Mouse (Mus musculus): ENCODE measurements around the gene Ogfrl1. TPM values are rescaled to one million over a fixed set of nuclear protein-coding genes. Genes with fewer than 3 reads are reported as not detected.
"Not testable (repeated sequence)": the region's sequence is repeated elsewhere in the genome, so short reads cannot be mapped to it uniquely, and the experiment has no call there.

The Ogfrl1 gene
- polyA plus RNA-seq (2015; fragmentation: Nextera tagmentation; extraction: Ambion mirVana) = 14.6 and 16.1 TPM in 2 replicates

- ATAC-seq (replicated peaks; ENCODE audit: low FRiP score) = no peak
- WGBS = 85% methylated on average over 4 of the region's 4 CpGs
Measured at GRCm38 (mm10) chr1:23397623-23398022, at the start of gene Ogfrl1. Ogfrl1 (minus strand) TSS chr1:23397772.

DNA sequence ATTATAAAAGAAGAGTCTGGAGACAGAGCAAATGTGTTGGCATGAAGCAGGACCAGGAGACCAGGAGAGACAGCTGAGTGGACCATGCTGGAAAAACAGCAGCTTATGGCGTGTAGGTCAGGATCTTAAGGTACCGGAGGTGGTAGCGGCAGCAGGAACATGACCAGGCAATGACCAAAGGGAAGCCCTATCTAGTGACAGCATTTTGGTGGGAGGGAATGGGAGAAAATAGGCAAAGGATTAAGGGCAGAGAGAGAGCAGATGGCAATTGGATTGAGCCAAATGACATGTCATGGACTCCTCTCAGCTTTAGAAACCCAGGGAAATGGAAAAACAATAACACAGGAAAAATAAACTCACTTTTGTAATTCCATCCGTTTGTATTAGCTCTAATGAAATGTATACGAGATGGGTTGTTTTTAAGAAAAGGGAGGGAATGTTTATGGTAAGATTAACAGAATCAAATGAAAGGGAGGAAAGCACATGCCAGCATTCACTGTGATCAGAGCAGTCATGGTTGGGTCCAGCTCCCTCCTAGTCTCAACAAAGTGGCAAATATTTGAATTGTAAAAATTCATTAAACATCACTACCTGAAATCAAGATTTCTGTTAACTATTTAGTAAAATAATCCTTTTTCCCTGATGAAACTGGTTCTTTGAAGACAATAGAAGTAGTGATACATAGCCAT lies 48.3 kb upstream of the Ogfrl1 start:
- 53% methylated on average over 5 of the region's 5 CpGs for WGBS
- ATAC-seq (replicated peaks; ENCODE audit: low FRiP score) = 0 out of 2 replicates have a peak, but pooled peaks have one; percentile 33
- Histone ChIP-seq H3K4me3 (replicated peaks) (no peak overlapping the region), H3K27ac (no peak overlapping the region), H3K9me3 (replicated peaks) (no peaks in the 10 kb centered on the region), H3K9ac (no peak overlapping the region), H3K4me1 (0 out of 2 replicates have a peak, but pooled peaks cover 3% of the 10 kb centered on the region), H3K36me3 (no peaks in the 10 kb centered on the region), H3K27me3 (no peaks in the 10 kb centered on the region), H3K4me2 (no peak overlapping the region)

More at GRCm38 (mm10) chr1:23397623-23398022, at the start of gene Ogfrl1:
- Histone ChIP-seq H3K27ac (no peak within 1 kb of the TSS), H3K4me3 (replicated peaks) (no peak within 1 kb of the TSS), H3K4me2 (no peak within 1 kb of the TSS), H3K9me3 (replicated peaks) (no peaks in the 10 kb centered on the region), H3K4me1 (no peaks in the 10 kb centered on the region), H3K36me3 (no peaks in the 10 kb centered on the region), H3K9ac (no peak within 1 kb of the TSS), H3K27me3 (no peaks in the 10 kb centered on the region)

DNA sequence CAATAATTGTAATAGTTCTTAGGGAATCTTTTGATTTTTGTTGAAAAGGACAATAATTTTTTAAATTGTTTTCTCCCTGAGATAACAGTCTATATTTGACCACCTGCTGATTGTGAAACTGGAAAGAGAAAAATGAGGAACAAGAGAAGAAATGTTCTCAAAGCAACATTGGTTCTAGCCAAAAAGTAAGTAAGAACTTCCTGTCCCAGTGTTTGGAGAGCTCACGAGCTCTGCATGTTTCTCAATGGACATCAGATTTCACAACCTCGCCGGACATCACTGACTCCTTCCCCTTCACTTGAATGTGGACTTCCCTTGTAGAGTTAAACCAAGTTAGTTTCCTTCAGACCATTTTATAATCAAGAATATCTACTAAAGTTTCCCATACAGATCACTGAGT lies 36.0 kb upstream of the Ogfrl1 start:
- H3K27me3 ChIP-seq = no peaks in the 10 kb centered on the region
- no peaks in the 10 kb centered on the region for H3K36me3 ChIP-seq
- no peaks in the 10 kb centered on the region for H3K9me3 ChIP-seq (replicated peaks)
- H3K4me1 ChIP-seq = no peaks in the 10 kb centered on the region
- 73% methylated on average over 3 of the region's 3 CpGs for WGBS
- no peak overlapping the region for H3K4me3 ChIP-seq (replicated peaks)
- H3K27ac ChIP-seq = no peak overlapping the region
- no peak for ATAC-seq (replicated peaks; ENCODE audit: low FRiP score)
- no peak overlapping the region for H3K9ac ChIP-seq
- no peak overlapping the region for H3K4me2 ChIP-seq

DNA sequence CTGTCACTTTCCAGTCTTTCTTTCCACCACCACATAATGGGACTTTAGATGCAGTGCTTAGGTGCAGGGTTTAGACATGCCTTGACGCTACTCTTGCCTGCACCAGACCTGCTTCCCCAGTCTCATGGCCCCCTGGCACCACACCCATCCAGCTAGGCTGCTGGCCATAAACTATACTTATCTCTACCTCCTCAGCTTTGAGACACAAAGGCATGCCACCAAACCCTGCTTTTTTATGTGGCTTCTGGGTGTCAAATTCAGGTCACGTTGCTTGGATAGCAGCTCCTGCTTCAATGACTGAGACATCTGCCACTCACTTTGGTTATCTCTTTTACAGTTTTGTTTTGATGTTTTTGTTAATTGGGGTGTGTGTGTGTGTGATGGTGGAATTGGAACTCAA lies 28.9 kb upstream of the Ogfrl1 start:
- Histone ChIP-seq H3K4me3 (replicated peaks) (no peak overlapping the region), H3K4me1 (no peaks in the 10 kb centered on the region), H3K27me3 (no peaks in the 10 kb centered on the region), H3K9me3 (replicated peaks) (no peaks in the 10 kb centered on the region), H3K4me2 (no peak overlapping the region), H3K9ac (no peak overlapping the region), H3K36me3 (no peaks in the 10 kb centered on the region), H3K27ac (no peak overlapping the region)
- no peak; the same call in 1 of the 2 replicates for ATAC-seq (replicated peaks; ENCODE audit: low FRiP score)
- 81% methylated on average over 2 of the region's 2 CpGs for WGBS

DNA sequence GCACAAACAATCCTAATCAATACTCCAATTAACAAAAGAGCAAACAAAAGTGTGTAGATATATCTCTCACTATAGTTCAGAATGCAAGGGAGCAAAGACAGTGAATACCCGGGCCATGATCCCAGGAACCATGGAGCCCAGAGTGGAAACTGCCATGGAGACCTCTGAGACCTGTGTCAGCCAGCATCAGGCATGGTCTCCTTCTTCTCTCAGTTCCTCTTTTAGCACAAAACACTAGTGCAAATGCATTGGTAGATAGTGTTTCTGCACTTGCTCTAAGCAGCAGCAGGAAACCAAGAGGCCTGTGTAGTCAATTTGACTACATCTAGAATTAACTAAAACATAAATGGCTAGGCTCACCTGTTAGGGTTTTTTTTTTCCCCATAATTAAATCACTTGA lies 21.4 kb upstream of the Ogfrl1 start:
- no peaks in the 10 kb centered on the region for H3K36me3 ChIP-seq
- H3K4me3 ChIP-seq (replicated peaks) = no peak overlapping the region
- no peak overlapping the region for H3K27ac ChIP-seq
- H3K9me3 ChIP-seq (replicated peaks) = no peaks in the 10 kb centered on the region
- no peak for ATAC-seq (replicated peaks; ENCODE audit: low FRiP score)
- WGBS = 90% methylated on average over 1 of the region's 1 CpGs
- no peak overlapping the region for H3K4me2 ChIP-seq
- no peaks in the 10 kb centered on the region for H3K27me3 ChIP-seq
- no peak overlapping the region for H3K9ac ChIP-seq
- no peaks in the 10 kb centered on the region for H3K4me1 ChIP-seq

DNA sequence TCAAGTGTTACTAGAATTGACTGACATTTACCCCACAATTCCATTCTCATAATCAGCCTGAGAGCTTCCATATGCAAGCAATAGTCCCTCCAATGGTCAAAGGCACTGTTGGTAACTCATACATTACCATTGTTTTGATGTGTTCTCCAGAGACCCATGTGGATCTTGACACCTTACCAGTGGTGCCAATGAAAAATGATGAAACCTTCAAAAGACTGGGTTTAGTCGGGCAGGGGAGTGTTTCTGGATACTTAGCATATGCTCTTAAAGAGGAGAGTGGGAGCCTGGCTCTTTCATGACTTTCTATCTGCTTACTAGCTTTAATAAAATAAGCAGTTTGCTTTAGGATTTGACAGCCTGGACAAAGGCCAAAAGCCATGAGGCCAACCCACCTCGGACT lies 20.5 kb upstream of the Ogfrl1 start:
- Histone ChIP-seq H3K27ac (no peak overlapping the region), H3K36me3 (no peaks in the 10 kb centered on the region), H3K4me2 (no peak overlapping the region), H3K4me1 (no peaks in the 10 kb centered on the region), H3K4me3 (replicated peaks) (no peak overlapping the region), H3K9me3 (replicated peaks) (no peaks in the 10 kb centered on the region), H3K27me3 (no peaks in the 10 kb centered on the region), H3K9ac (no peak overlapping the region)
- ATAC-seq (replicated peaks; ENCODE audit: low FRiP score) = no peak
- WGBS = 65% methylated on average over 2 of the region's 2 CpGs

DNA sequence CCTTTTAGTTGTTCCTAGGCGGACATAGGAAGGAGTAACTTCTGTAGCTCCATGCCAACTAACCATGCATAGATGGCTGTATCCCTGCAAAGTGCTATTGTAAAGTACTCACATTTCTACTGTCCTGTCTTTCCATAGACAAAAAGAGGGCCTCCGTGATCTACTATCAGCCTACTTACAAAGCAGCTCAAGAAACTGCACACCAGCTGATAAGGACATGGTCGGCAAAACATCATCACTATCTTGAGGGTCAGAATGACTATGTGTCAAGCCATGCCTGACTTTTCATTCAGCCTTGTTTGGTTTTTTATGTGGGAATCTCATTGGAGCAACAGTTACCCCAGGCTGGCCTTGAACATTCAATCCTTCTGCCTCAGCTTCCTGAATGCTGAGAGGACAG lies 20.0 kb upstream of the Ogfrl1 start:
- ATAC-seq (replicated peaks; ENCODE audit: low FRiP score) = no peak
- WGBS = 85% methylated on average over 3 of the region's 3 CpGs
- H3K9ac ChIP-seq = no peak overlapping the region

GRCm38 (mm10) chr1:23411533-23411932 lies 14.0 kb upstream of the Ogfrl1 start:
- H3K27ac ChIP-seq = no peak overlapping the region
- no peak for ATAC-seq (replicated peaks; ENCODE audit: low FRiP score)
- no peak overlapping the region for H3K4me3 ChIP-seq (replicated peaks)
- H3K9me3 ChIP-seq (replicated peaks) = no peaks in the 10 kb centered on the region
- no peaks in the 10 kb centered on the region for H3K27me3 ChIP-seq
- 91% methylated on average over 5 of the region's 5 CpGs for WGBS
- no peak overlapping the region for H3K9ac ChIP-seq
- no peak overlapping the region for H3K4me2 ChIP-seq
- no peaks in the 10 kb centered on the region for H3K36me3 ChIP-seq
- H3K4me1 ChIP-seq = no peaks in the 10 kb centered on the region

More for the DNA sequence above, 20.0 kb upstream of the Ogfrl1 start:
- Histone ChIP-seq H3K4me2 (no peak overlapping the region), H3K27ac (no peak overlapping the region), H3K27me3 (no peaks in the 10 kb centered on the region), H3K9me3 (replicated peaks) (no peaks in the 10 kb centered on the region), H3K36me3 (no peaks in the 10 kb centered on the region), H3K4me3 (replicated peaks) (no peak overlapping the region), H3K4me1 (no peaks in the 10 kb centered on the region)

DNA sequence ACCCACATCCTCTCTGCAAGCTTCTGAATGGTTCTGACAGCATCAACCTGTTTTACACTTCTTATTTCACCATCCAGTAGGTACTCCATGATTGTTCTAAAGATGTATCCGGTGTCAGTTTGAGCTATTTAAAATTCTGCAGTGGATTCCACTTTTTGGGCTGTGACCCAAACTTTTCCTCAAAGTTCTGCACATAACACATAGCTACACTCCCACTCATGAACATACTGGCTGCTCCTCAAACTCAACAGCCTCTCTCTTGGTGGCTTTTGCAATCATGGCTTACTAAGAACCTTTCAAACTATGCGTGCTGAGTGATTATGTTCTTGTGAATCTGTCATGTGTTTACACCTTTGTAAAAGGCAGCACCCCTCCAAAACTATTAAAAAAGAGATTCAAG lies 12.4 kb upstream of the Ogfrl1 start:
- Histone ChIP-seq H3K4me1 (no peaks in the 10 kb centered on the region), H3K4me3 (replicated peaks) (no peak overlapping the region), H3K27me3 (no peaks in the 10 kb centered on the region), H3K9ac (no peak overlapping the region), H3K27ac (no peak overlapping the region), H3K9me3 (replicated peaks) (no peaks in the 10 kb centered on the region), H3K36me3 (no peaks in the 10 kb centered on the region), H3K4me2 (no peak overlapping the region)
- no peak for ATAC-seq (replicated peaks; ENCODE audit: low FRiP score)
- WGBS = 92% methylated on average over 2 of the region's 2 CpGs

DNA sequence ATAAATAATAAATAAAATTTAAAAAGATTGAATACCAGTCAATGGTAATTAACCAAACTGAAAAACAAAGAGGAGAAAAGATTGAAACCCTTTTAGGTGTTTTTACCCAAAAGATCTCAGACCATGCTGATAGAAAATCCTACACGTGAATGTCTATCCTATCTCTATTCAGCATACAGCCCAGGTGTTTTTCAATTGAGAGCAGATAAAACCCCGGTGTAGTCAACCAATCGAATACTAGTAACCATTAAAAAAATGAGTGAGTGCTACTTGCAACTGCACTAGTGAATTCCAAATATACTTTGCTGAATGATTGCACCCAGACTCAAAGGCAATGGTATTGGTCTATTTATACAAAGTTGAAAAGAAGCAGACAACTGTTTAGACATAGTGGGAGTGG lies 4.8 kb upstream of the Ogfrl1 start:
- Histone ChIP-seq H3K4me3 (replicated peaks) (no peak overlapping the region), H3K4me1 (no peaks in the 10 kb centered on the region), H3K4me2 (no peak overlapping the region), H3K36me3 (no peaks in the 10 kb centered on the region), H3K27ac (no peak overlapping the region), H3K9ac (no peak overlapping the region), H3K27me3 (no peaks in the 10 kb centered on the region), H3K9me3 (replicated peaks) (no peaks in the 10 kb centered on the region)
- WGBS = 93% methylated on average over 3 of the region's 3 CpGs
- ATAC-seq (replicated peaks; ENCODE audit: low FRiP score) = no peak

DNA sequence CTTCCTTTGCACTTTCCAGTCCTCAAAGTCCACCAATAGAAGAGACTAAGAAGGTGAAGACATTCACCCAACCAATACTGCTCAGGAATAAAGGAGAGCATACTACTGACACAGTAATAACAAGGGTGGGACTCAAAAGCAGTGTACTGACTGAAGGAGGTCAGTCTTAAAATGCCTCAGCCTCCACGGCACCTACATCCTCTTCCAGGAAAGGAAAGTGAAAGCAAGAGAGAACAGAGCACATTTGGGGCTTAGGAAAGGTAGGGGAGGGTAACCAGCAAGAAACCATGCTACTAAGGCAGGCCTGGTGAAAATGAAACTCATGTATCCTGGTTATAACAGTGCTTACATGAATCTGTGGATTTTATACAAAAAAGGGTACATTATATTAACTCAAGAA lies 2.0 kb upstream of the Ogfrl1 start:
- H3K4me2 ChIP-seq = no peak overlapping the region
- H3K9me3 ChIP-seq (replicated peaks) = no peaks in the 10 kb centered on the region
- ATAC-seq (replicated peaks; ENCODE audit: low FRiP score) = no peak
- H3K27me3 ChIP-seq = no peaks in the 10 kb centered on the region
- no peak overlapping the region for H3K4me3 ChIP-seq (replicated peaks)
- H3K27ac ChIP-seq = no peak overlapping the region
- 55% methylated on average over 1 of the region's 1 CpGs for WGBS
- no peaks in the 10 kb centered on the region for H3K36me3 ChIP-seq
- H3K9ac ChIP-seq = no peak overlapping the region
- H3K4me1 ChIP-seq = no peaks in the 10 kb centered on the region

DNA sequence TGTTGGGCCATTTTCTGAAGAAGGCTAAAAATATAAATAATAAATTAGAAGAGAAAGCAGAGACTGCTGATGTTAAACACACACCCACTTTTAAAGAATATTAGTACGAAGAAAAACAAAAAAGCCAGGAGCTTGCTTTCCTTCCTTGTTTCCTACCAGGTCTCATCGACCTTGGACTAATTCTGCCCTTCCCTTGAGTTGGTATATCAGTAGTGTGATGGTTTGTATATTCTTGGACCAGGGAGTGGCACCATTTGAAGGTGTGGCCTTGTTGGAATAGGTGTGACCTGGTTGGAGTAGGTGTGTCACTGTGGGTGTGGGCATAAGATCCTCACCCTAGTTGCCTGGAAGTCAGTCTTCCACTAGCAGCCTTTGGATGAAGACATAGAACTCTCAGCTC lies 3.2 kb downstream of the Ogfrl1 start:
- not testable (repeated sequence) for H3K4me3 ChIP-seq (replicated peaks); H3K27ac ChIP-seq; ATAC-seq (replicated peaks; ENCODE audit: low FRiP score); H3K4me2 ChIP-seq; H3K9me3 ChIP-seq (replicated peaks); H3K36me3 ChIP-seq; H3K27me3 ChIP-seq; H3K4me1 ChIP-seq; H3K9ac ChIP-seq
- 68% methylated on average over 2 of the region's 2 CpGs for WGBS

- Histone ChIP-seq H3K4me2 (no peak overlapping the region), H3K4me3 (replicated peaks) (no peak overlapping the region), H3K4me1 (no peaks in the 10 kb centered on the region), H3K36me3 (no peaks in the 10 kb centered on the region), H3K9me3 (replicated peaks) (no peaks in the 10 kb centered on the region), H3K27ac (no peak overlapping the region), H3K9ac (no peak overlapping the region), H3K27me3 (no peaks in the 10 kb centered on the region)
- WGBS = 76% methylated on average over 7 of the region's 7 CpGs
- no peak for ATAC-seq (replicated peaks; ENCODE audit: low FRiP score)
Measured at GRCm38 (mm10) chr1:23391744-23392143, 5.8 kb downstream of the Ogfrl1 start.
